Mouse (Mus musculus) embryonic facial prominence, embryonic 12.5 days (tissue): ENCODE data around the gene Gm21987. TPM values are rescaled to one million over a fixed set of nuclear protein-coding genes. Genes with fewer than 3 reads are reported as not detected.

Source experiments
- ATAC-seq: fragments of 200-750 bp; cut with Nextera tagmentation; 2 replicates; pipeline ENCODE4 v1.8.0; 2017; ENCODE audit not compliant: insufficient number of reproducible peaks, insufficient read depth, low FRiP score, low TSS enrichment
- H3K27ac ChIP-seq: fragments of 300-500 bp; sonication (generic); 2 replicates; pipeline ENCODE4 v1.5.1; 2016; ENCODE audit warnings: mild to moderate bottlenecking
- H3K27me3 ChIP-seq: fragments of 300-500 bp; sonication (generic); 2 replicates; pipeline ENCODE4 v1.6.1; 2016; ENCODE audit warnings: mild to moderate bottlenecking, moderate library complexity
- H3K36me3 ChIP-seq: fragments of 300-500 bp; sonication (generic); 2 replicates; pipeline ENCODE4 v1.6.1; 2016; ENCODE audit warnings: mild to moderate bottlenecking
- H3K4me1 ChIP-seq: fragments of 300-500 bp; sonication (generic); 2 replicates; pipeline ENCODE4 v1.6.1; 2016
- H3K4me2 ChIP-seq: fragments of 300-500 bp; sonication (generic); replicated peaks from 2 replicates; pipeline ENCODE4 v1.6.1; 2016; ENCODE audit warnings: mild to moderate bottlenecking, moderate library complexity
- H3K4me3 ChIP-seq: fragments of 300-500 bp; sonication (generic); 2 replicates; pipeline ENCODE4 v1.5.1; 2016; ENCODE audit warnings: mild to moderate bottlenecking
- H3K9ac ChIP-seq: fragments of 300-500 bp; sonication (generic); 2 replicates; pipeline ENCODE4 v1.6.1; 2016; ENCODE audit warnings: mild to moderate bottlenecking, moderate library complexity
- H3K9me3 ChIP-seq: fragments of 300-500 bp; sonication (generic); 2 replicates; pipeline ENCODE4 v1.6.1; 2016; ENCODE audit warnings: mild to moderate bottlenecking, moderate library complexity
- WGBS: fragments of 180-500 bp; shearing (Covaris S2); methylation state at CpG from one replicate; pipeline ENCODE4 v1.1.7; 2016; 5-methylcytosine and 5-hydroxymethylcytosine counted together
- polyA plus RNA-seq: library from polyadenylated mRNA; unstranded; fragments of >200 nt; fragmentation: Nextera tagmentation; extraction: Ambion mirVana; gene quantifications from 2 replicates; pipeline ENCODE4 v1.2.1, GENCODE M21; 2016

Gene Gm21987
- polyA plus RNA-seq, 1 experiment from 2014 or later, result not detected

GRCm38 (mm10) chr16:38350939-38351338 is 4.1 kb downstream of the Gm21987 start:
- Histone ChIP-seq H3K27ac (no peak overlapping the region), H3K9me3 (no peaks in the 10 kb centered on the region), H3K36me3 (peaks cover 27% of the 10 kb centered on the region), H3K4me2 (no peak overlapping the region), H3K9ac (no peak overlapping the region), H3K4me3 (no peak overlapping the region), H3K27me3 (no peaks in the 10 kb centered on the region), H3K4me1 (peaks cover 5% of the 10 kb centered on the region)
- ATAC-seq, result no peak
- 79% methylated on average over 6 of the region's 6 CpGs for WGBS

- no peaks in the 10 kb centered on the region for H3K9me3 ChIP-seq
Measured at GRCm38 (mm10) chr16:38352031-38352430, 5.2 kb downstream of the Gm21987 start.

GRCm38 (mm10) chr16:38352851-38353250 is 6.0 kb downstream of the Gm21987 start:
- Histone ChIP-seq H3K9ac (no peak overlapping the region), H3K36me3 (peaks cover 27% of the 10 kb centered on the region), H3K9me3 (no peaks in the 10 kb centered on the region), H3K4me1 (peaks cover under 1% of the 10 kb centered on the region; the same call in 1 of the 2 replicates), H3K4me2 (no peak overlapping the region), H3K4me3 (no peak overlapping the region), H3K27ac (no peak overlapping the region), H3K27me3 (no peaks in the 10 kb centered on the region)
- ATAC-seq, result no peak

More at GRCm38 (mm10) chr16:38352031-38352430, 5.2 kb downstream of the Gm21987 start:
- Histone ChIP-seq H3K4me2 (no peak overlapping the region), H3K36me3 (peaks cover 27% of the 10 kb centered on the region), H3K27ac (no peak overlapping the region), H3K4me3 (no peak overlapping the region), H3K27me3 (no peaks in the 10 kb centered on the region), H3K9ac (no peak overlapping the region), H3K4me1 (peaks cover 5% of the 10 kb centered on the region)
- 82% methylated on average over 7 of the region's 7 CpGs for WGBS
- ATAC-seq, result no peak

GRCm38 (mm10) chr16:38353642-38354041 is 6.8 kb downstream of the Gm21987 start:
- whole genome bisulfite sequencing, result 97% methylated on average over 2 of the region's 2 CpGs
- no peak for ATAC-seq

GRCm38 (mm10) chr16:38354185-38354913 is 7.5 kb downstream of the Gm21987 start:
- H3K27me3 ChIP-seq, result no peaks in the 10 kb centered on the region
- H3K4me3 ChIP-seq, result no peak overlapping the region
- no peak overlapping the region for H3K9ac ChIP-seq
- H3K4me2 ChIP-seq, result no peak overlapping the region
- no peaks in the 10 kb centered on the region for H3K4me1 ChIP-seq
- 93% methylated on average over 5 of the region's 5 CpGs for WGBS
- H3K9me3 ChIP-seq, result no peaks in the 10 kb centered on the region
- ATAC-seq, result no peak
- no peak overlapping the region for H3K27ac ChIP-seq
- H3K36me3 ChIP-seq, result peaks cover 23% of the 10 kb centered on the region

More at GRCm38 (mm10) chr16:38353642-38354041, 6.8 kb downstream of the Gm21987 start:
- Histone ChIP-seq H3K4me3 (no peak overlapping the region), H3K4me2 (no peak overlapping the region), H3K9me3 (no peaks in the 10 kb centered on the region), H3K36me3 (peaks cover 27% of the 10 kb centered on the region), H3K27ac (no peak overlapping the region), H3K27me3 (no peaks in the 10 kb centered on the region), H3K4me1 (no peaks in the 10 kb centered on the region), H3K9ac (no peak overlapping the region)

GRCm38 (mm10) chr16:38358256-38358812 is 11.5 kb downstream of the Gm21987 start:
- H3K4me2 ChIP-seq, result no peak overlapping the region
- ATAC-seq, result no peak
- peaks cover 7% of the 10 kb centered on the region; the same call in 1 of the 2 replicates for H3K4me1 ChIP-seq
- H3K9me3 ChIP-seq, result no peaks in the 10 kb centered on the region
- H3K36me3 ChIP-seq, result no peaks in the 10 kb centered on the region
- H3K4me3 ChIP-seq, result no peak overlapping the region
- H3K9ac ChIP-seq, result no peak overlapping the region
- no peak overlapping the region for H3K27ac ChIP-seq
- 89% methylated on average over 6 of the region's 6 CpGs for WGBS
- no peaks in the 10 kb centered on the region for H3K27me3 ChIP-seq

- H3K27me3 ChIP-seq, result no peaks in the 10 kb centered on the region
- no peaks in the 10 kb centered on the region for H3K9me3 ChIP-seq
- no peak overlapping the region for H3K4me2 ChIP-seq
- no peaks in the 10 kb centered on the region for H3K36me3 ChIP-seq
- WGBS, result 90% methylated on average over 2 of the region's 2 CpGs
- no peak overlapping the region for H3K9ac ChIP-seq
- peaks cover 7% of the 10 kb centered on the region; the same call in 1 of the 2 replicates for H3K4me1 ChIP-seq
- ATAC-seq, result no peak
- no peak overlapping the region for H3K4me3 ChIP-seq
- H3K27ac ChIP-seq, result no peak overlapping the region
Measured at GRCm38 (mm10) chr16:38359241-38359640, 12.4 kb downstream of the Gm21987 start.

GRCm38 (mm10) chr16:38359857-38360256 is 13.0 kb downstream of the Gm21987 start:
- no peak for ATAC-seq
- Histone ChIP-seq H3K4me2 (no peak overlapping the region), H3K36me3 (no peaks in the 10 kb centered on the region), H3K4me3 (no peak overlapping the region), H3K9ac (no peak overlapping the region), H3K27me3 (no peaks in the 10 kb centered on the region), H3K9me3 (no peaks in the 10 kb centered on the region), H3K4me1 (peaks cover 7% of the 10 kb centered on the region; the same call in 1 of the 2 replicates), H3K27ac (no peak overlapping the region)
- WGBS, result 69% methylated on average over 3 of the region's 3 CpGs

GRCm38 (mm10) chr16:38360317-38360716 is 13.5 kb downstream of the Gm21987 start:
- no peak overlapping the region for H3K4me3 ChIP-seq
- ATAC-seq, result no peak
- H3K9me3 ChIP-seq, result no peaks in the 10 kb centered on the region
- no peak overlapping the region for H3K9ac ChIP-seq
- peaks cover 7% of the 10 kb centered on the region; the same call in 1 of the 2 replicates for H3K4me1 ChIP-seq
- 17% methylated on average over 2 of the region's 2 CpGs for WGBS
- no peak overlapping the region for H3K27ac ChIP-seq
- H3K27me3 ChIP-seq, result no peaks in the 10 kb centered on the region
- no peak overlapping the region for H3K4me2 ChIP-seq
- no peaks in the 10 kb centered on the region for H3K36me3 ChIP-seq

GRCm38 (mm10) chr16:38361933-38362332 is 15.1 kb downstream of the Gm21987 start, which contains the start of gene Popdc2:
Gene Popdc2 (plus strand): TSS chr16:38362209.
- H3K27ac ChIP-seq, result no peak within 1 kb of the TSS
- no peaks in the 10 kb centered on the region for H3K27me3 ChIP-seq
- no peak within 1 kb of the TSS for H3K4me2 ChIP-seq
- H3K9me3 ChIP-seq, result no peaks in the 10 kb centered on the region
- H3K4me3 ChIP-seq, result no peak within 1 kb of the TSS
- ATAC-seq, result no peak
- no peak within 1 kb of the TSS for H3K9ac ChIP-seq
- no peaks in the 10 kb centered on the region for H3K36me3 ChIP-seq
- 34% methylated on average over 10 of the region's 10 CpGs for WGBS
- H3K4me1 ChIP-seq, result peaks cover 7% of the 10 kb centered on the region; the same call in 1 of the 2 replicates

- no peaks in the 10 kb centered on the region for H3K36me3 ChIP-seq
- no peak for ATAC-seq
- H3K9me3 ChIP-seq, result no peaks in the 10 kb centered on the region
- H3K27ac ChIP-seq, result no peak overlapping the region
- 79% methylated on average over 20 of the region's 20 CpGs for WGBS
- H3K27me3 ChIP-seq, result no peaks in the 10 kb centered on the region
- no peak overlapping the region for H3K4me3 ChIP-seq
- H3K4me1 ChIP-seq, result peaks cover 7% of the 10 kb centered on the region; the same call in 1 of the 2 replicates
- H3K4me2 ChIP-seq, result no peak overlapping the region
- H3K9ac ChIP-seq, result no peak overlapping the region
Measured at GRCm38 (mm10) chr16:38362493-38363255, 15.8 kb downstream of the Gm21987 start.
